8 mouse cellular contexts compared by ENCODE assay signal in the genomic region with DNA sequence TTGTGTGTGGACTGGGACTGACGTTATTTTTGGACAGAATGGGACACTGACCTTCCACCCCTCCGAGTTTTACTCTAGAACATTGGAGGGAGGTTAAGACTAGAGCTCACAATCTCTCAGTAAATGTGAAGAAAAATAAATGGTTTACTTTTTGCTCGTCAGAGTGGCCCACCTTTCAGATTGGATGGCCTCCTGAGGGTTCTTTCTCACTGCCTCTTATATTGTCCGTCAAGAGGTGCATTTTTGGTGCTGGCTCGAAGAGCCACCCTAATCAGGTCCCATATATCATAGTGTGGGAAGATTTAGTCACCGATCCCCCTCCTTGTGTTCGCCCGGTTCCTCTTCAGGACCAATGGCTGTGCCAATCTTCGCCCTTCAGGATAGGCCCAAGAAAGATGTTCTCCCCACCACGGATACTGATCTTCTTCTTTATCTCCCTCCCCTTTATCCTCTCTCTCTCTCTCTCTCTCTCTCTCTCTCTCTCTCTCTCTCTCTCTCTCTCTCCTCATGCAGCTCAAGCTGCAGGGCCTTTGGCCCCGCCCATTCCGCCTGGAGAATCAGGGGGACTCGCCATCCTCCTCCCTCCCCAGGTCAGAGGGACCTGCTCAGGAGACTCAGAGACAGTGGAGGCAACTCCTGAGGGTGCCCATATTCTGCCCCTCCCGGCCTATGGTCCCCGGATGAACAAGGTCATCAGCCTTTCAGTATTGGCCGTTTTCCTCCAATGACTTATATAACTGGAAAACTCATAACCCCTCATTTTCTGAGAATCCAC. TPM values are rescaled to one million over a fixed set of nuclear protein-coding genes. Genes with fewer than 3 reads are reported as not detected.
DNase-seq lines count a peak whose midpoint lies in the region; TF ChIP-seq lines count a peak whose summit lies in the region.

No protein-coding gene starts in this region.

- DNase-seq in CD4-positive helper T cell, adult 2 months (ENCODE audit: low read depth, low spot score) = peak; percentile 43
- peak; percentile 73 for DNase-seq in MEL (ENCODE audit: low read depth, low spot score)
- DNase-seq in embryo, embryonic 11 days = peak; percentile 20
- DNase-seq in heart, postnatal 10 days = peak; percentile 11 to 31
- peak; percentile 13 for DNase-seq in liver, adult 2 months (ENCODE audit: extremely low read depth, low read depth, low spot score)
- DNase-seq in urinary bladder, postnatal 14 days (ENCODE audit: low spot score) = no peak
- no peak for DNase-seq in frontal cortex, postnatal 36 days (ENCODE audit: low spot score in 2 of 2)

- H3K4me3 ChIP-seq in MEL (ENCODE audit: control insufficient read depth in 1 of 2, insufficient read depth in 1 of 2, low read depth in 2 of 2, low read length in 2 of 2) = peak overlapping the region; percentile 78 to 95
- H3K4me3 ChIP-seq in liver, adult 2 months (ENCODE audit: insufficient read depth, low read depth, low read length) = peak overlapping the region; percentile 70
- H3K4me3 ChIP-seq in olfactory bulb, adult 2 months (ENCODE audit: insufficient read depth, low read depth, low read length) = peak overlapping the region; percentile 83

- peaks cover 7 to 8% of the 10 kb centered on the region in 2 experiments for H3K4me1 ChIP-seq in MEL (ENCODE audit: control insufficient read depth in 1 of 2, insufficient read depth in 2 of 2, low read length in 2 of 2)
- H3K4me1 ChIP-seq in liver, adult 2 months (ENCODE audit: control insufficient read depth, insufficient read depth, low read length) = peaks cover 4% of the 10 kb centered on the region; the same call in 1 of the 2 replicates
- H3K4me1 ChIP-seq in olfactory bulb, adult 2 months (ENCODE audit: control insufficient read depth, insufficient read depth, low read length) = peaks cover 7% of the 10 kb centered on the region

- no peak for TF ChIP-seq RAD21 in MEL (IDR thresholded peaks at IDR 0.05; ENCODE audit: low read depth, low read length)

- WGBS in liver, adult 2 months = 18% methylated on average over 16 of the region's 16 CpGs
- 47% methylated on average over 16 of the region's 16 CpGs for WGBS in olfactory bulb, adult 2 months

- peak in 1 of 2 experiments; percentile 33; a peak in 1 of 4 replicates for TF ChIP-seq EP300 in MEL (IDR thresholded peaks at IDR 0.05; ENCODE audit: low read depth in 1 of 2, low read length in 2 of 2)

- intact Hi-C loops in heart, postnatal 10 days (cut with DNase I) = no loop called here

- TF ChIP-seq CTCF in MEL (IDR thresholded peaks at IDR 0.05 in 2 of 3, conservative IDR thresholded peaks at IDR 0.05 in 1 of 3; ENCODE audit: control insufficient read depth in 1 of 3, insufficient read depth in 1 of 3, low read depth in 2 of 3, low read length in 3 of 3, poor library complexity in 1 of 3, severe bottlenecking in 1 of 3) = no peak
- no peak for TF ChIP-seq CTCF in liver, adult 2 months (IDR thresholded peaks at IDR 0.05; ENCODE audit: low read depth, low read length)
- no peak for TF ChIP-seq CTCF in olfactory bulb, adult 2 months (IDR thresholded peaks at IDR 0.05; ENCODE audit: insufficient read depth, low read depth, low read length)

- peaks cover 41% of the 10 kb centered on the region for H3K79me2 ChIP-seq in MEL (ENCODE audit: control insufficient read depth, insufficient read depth, low read length, poor library complexity)
- no peaks in the 10 kb centered on the region; the same call in 1 of the 2 replicates for H3K79me2 ChIP-seq in liver, adult 2 months (ENCODE audit: control insufficient read depth, insufficient read depth, low read length)

- peak overlapping the region; percentile 96 for H3K9ac ChIP-seq in MEL (ENCODE audit: control insufficient read depth, low read depth, low read length, poor library complexity, severe bottlenecking)
- peak overlapping the region; percentile 65 for H3K9ac ChIP-seq in liver, adult 2 months (ENCODE audit: low read depth, low read length)

- peak overlapping the region; percentile 99 for H3K27ac ChIP-seq in MEL (ENCODE audit: control insufficient read depth, low read depth, low read length)
- H3K27ac ChIP-seq in liver, adult 2 months (replicated peaks; ENCODE audit: insufficient read depth, low read depth, low read length) = peak overlapping the region; percentile 75
- no peak overlapping the region for H3K27ac ChIP-seq in olfactory bulb, adult 2 months (ENCODE audit: insufficient read depth, low read depth, low read length)

- peaks cover 4 to 16% of the 10 kb centered on the region in 2 experiments for H3K36me3 ChIP-seq in MEL (ENCODE audit: control insufficient read depth in 1 of 2, insufficient read depth in 2 of 2, low read length in 2 of 2)
- peaks cover 2% of the 10 kb centered on the region; the same call in 1 of the 2 replicates for H3K36me3 ChIP-seq in liver, adult 2 months (ENCODE audit: control insufficient read depth, insufficient read depth, low read length)

- H3K27me3 ChIP-seq in MEL (ENCODE audit: control insufficient read depth in 1 of 2, insufficient read depth in 2 of 2, low read length in 2 of 2) = no peaks in the 10 kb centered on the region
- H3K27me3 ChIP-seq in liver, adult 2 months (ENCODE audit: control insufficient read depth, insufficient read depth, low read length) = no peaks in the 10 kb centered on the region

- no peak for TF ChIP-seq POLR2A in MEL (IDR thresholded peaks at IDR 0.05; ENCODE audit: control insufficient read depth in 1 of 2, insufficient read depth in 1 of 2, low read depth in 1 of 2, low read length in 2 of 2, poor library complexity in 1 of 2)
- no peak for TF ChIP-seq POLR2A in liver, adult 2 months (IDR thresholded peaks at IDR 0.05; ENCODE audit: extremely low read depth, insufficient read depth, low read length)
- TF ChIP-seq POLR2A in olfactory bulb, adult 2 months (IDR thresholded peaks at IDR 0.05; ENCODE audit: insufficient read depth, low read depth, low read length) = no peak

- H3K9me3 ChIP-seq in MEL (replicated peaks; ENCODE audit: insufficient read depth, low read length) = no peaks in the 10 kb centered on the region

TF ChIP-seq in MEL, 35 proteins besides CTCF, POLR2A, EP300 and RAD21:
- TF ChIP-seq MYC (IDR thresholded peaks at IDR 0.05; ENCODE audit: low read depth, low read length) (0 out of 2 replicates have a peak, but pooled peaks have one; percentile 55), MAZ (IDR thresholded peaks at IDR 0.05; ENCODE audit: low read depth, low read length) (no peak), MYB (IDR thresholded peaks at IDR 0.05; ENCODE audit: low read depth, low read length) (no peak), TCF12 (IDR thresholded peaks at IDR 0.05; ENCODE audit: low read depth, low read length) (peak; percentile 43), JUND (IDR thresholded peaks at IDR 0.05; ENCODE audit: low read depth, low read length) (peak; percentile 96), SIN3A (IDR thresholded peaks at IDR 0.05; ENCODE audit: low read length) (no peak; the same call in 1 of the 2 replicates), GATA1 (IDR thresholded peaks at IDR 0.05; ENCODE audit: low read depth, low read length) (peak; percentile 52), ETS1 (IDR thresholded peaks at IDR 0.05; ENCODE audit: low read depth, low read length) (peak; percentile 26; the same call in 1 of the 2 replicates), NELFE (IDR thresholded peaks at IDR 0.05; ENCODE audit: low read depth, low read length) (0 out of 2 replicates have a peak, but pooled peaks have one; percentile 14)

RNA-seq across cellular contexts. Expression of a gene that starts 1.1 kb away (rescaled TPM):
- total RNA-seq in MEL (2012; rRNA removed) = 14.7 and 14.9 TPM in 2 replicates
- 10 to 100 TPM; 13.4 to 20.9 TPM for polyA plus RNA-seq in MEL (2012; ENCODE audit: insufficient read depth in 1 of 2, insufficient read length in 2 of 2, low read depth in 1 of 2, low replicate concordance in 2 of 2, missing spikeins in 1 of 2)
- total RNA-seq in heart, postnatal 10 days (2021) = 1 to 10 TPM; 2.4 to 2.9 TPM
- 2.0 and 2.2 TPM in 2 replicates for total RNA-seq in liver, adult 2 months (2014; rRNA removed)
- polyA plus RNA-seq in liver, adult 2 months (2012; rRNA removed) = 0.17 and 0.31 TPM in 2 replicates
- polyA plus RNA-seq in olfactory bulb, adult 2 months (2012; ENCODE audit: insufficient read depth, insufficient read length, low replicate concordance, missing spikeins) = not detected in 2 replicates

RNA-seq across cellular contexts. Expression of a gene that starts 55.3 kb away (rescaled TPM):
- 66.6 and 75.3 TPM in 2 replicates for total RNA-seq in MEL (2012; rRNA removed)
- 100 to 1,000 TPM in 1 of 2 experiments, 10 to 100 TPM in 1; 43.0 to 120 TPM for polyA plus RNA-seq in MEL (2012; ENCODE audit: insufficient read depth in 1 of 2, insufficient read length in 2 of 2, low read depth in 1 of 2, low replicate concordance in 2 of 2, missing spikeins in 1 of 2)
- 10 to 100 TPM; 10.5 to 11.0 TPM for total RNA-seq in heart, postnatal 10 days (2021)
- 3.2 and 3.7 TPM in 2 replicates for total RNA-seq in liver, adult 2 months (2014; rRNA removed)
- 2.0 and 3.4 TPM in 2 replicates for polyA plus RNA-seq in liver, adult 2 months (2012; rRNA removed)
- polyA plus RNA-seq in olfactory bulb, adult 2 months (2012; ENCODE audit: insufficient read depth, insufficient read length, low replicate concordance, missing spikeins) = not detected in 2 replicates

Comparison
In these comparisons a context has a peak if more than half of its experiments do, and no peak if none do; other contexts are left out.
1. DNase-seq: peak in CD4-positive helper T cell, adult 2 months (single experiment), MEL (single experiment), embryo, embryonic 11 days (single experiment), heart, postnatal 10 days (2 of 2) and liver, adult 2 months (single experiment); none in urinary bladder, postnatal 14 days (single experiment) and frontal cortex, postnatal 36 days (0 of 2).
2. Peak in every context shown above with its lines, with median percentiles within 50 percentile points of each other: H3K4me3 ChIP-seq.